Mouse (Mus musculus): ENCODE results near the gene Prpsap1. TPM values are rescaled to one million over a fixed set of nuclear protein-coding genes. Genes with fewer than 3 reads are reported as not detected.

Prpsap1 gene
- total and polyA plus RNA-seq, 3 experiments: 79.8 to 114 (median 114) TPM

- peak overlapping the region; percentile 70 for H3K9ac ChIP-seq (ENCODE audit: insufficient read depth, low read depth)
- peak; percentile 90 for DNase-seq (ENCODE audit: extremely low read depth)
- H3K4me1 ChIP-seq (ENCODE audit: control insufficient read depth in 1 of 2, insufficient read depth in 2 of 2): peaks cover 0 to 34% of the 10 kb centered on the region in 2 experiments; a peak in 2 of 4 replicates
- in situ Hi-C loops (cut with MboI; ENCODE audit: low pct_ligation_motif_present, low pct_unique_long_range_greater_than_20kb, low sequenced_read_pairs): no loop called here
- H3K79me2 ChIP-seq (replicated peaks; ENCODE audit: control insufficient read depth, extremely low read depth, insufficient read depth, poor library complexity, severe bottlenecking): peaks cover 19% of the 10 kb centered on the region
- H3K27ac ChIP-seq (ENCODE audit: insufficient read depth, low read depth): peak overlapping the region; percentile 61
- H3K9me3 ChIP-seq (replicated peaks; ENCODE audit: low read length): peaks cover 8% of the 10 kb centered on the region
- H3K4me2 ChIP-seq (ENCODE audit: insufficient read depth, low read depth, poor library complexity, severe bottlenecking): peak overlapping the region; percentile 80
- H3K27me3 ChIP-seq (replicated peaks): no peaks in the 10 kb centered on the region
- H3K36me3 ChIP-seq (replicated peaks in 1 of 2; ENCODE audit: control insufficient read depth in 1 of 2, insufficient read depth in 1 of 2, low read length in 1 of 2): peaks cover 20 to 27% of the 10 kb centered on the region in 2 experiments
- H3K4me3 ChIP-seq (replicated peaks in 1 of 3; ENCODE audit: low read depth in 2 of 3, low read length in 2 of 3, poor library complexity in 1 of 3): peak overlapping the region; percentile 78 to 91 (median 82)
- TF ChIP-seq RCOR1 (conservative IDR thresholded peaks at IDR 0.05; ENCODE audit: low read depth, low read length) (peak; percentile 99; the same call in 1 of the 2 replicates), MAX (IDR thresholded peaks at IDR 0.05; ENCODE audit: low read length) (peak; percentile 63; the same call in 1 of the 2 replicates), ZC3H11A (IDR thresholded peaks at IDR 0.05; ENCODE audit: low read depth, low read length) (no peak), KAT2A (IDR thresholded peaks at IDR 0.05; ENCODE audit: insufficient replicate concordance, low read length) (peak; percentile 89; the same call in 1 of the 2 replicates), ELF1 (IDR thresholded peaks at IDR 0.05; ENCODE audit: low read depth, low read length) (peak; percentile 46; the same call in 1 of the 2 replicates), IRF4 (IDR thresholded peaks at IDR 0.05; ENCODE audit: low read depth, low read length) (peak; percentile 26), ZNF384 (IDR thresholded peaks at IDR 0.05; ENCODE audit: low read depth, low read length) (peak; percentile 18; the same call in 1 of the 2 replicates), NELFE (IDR thresholded peaks at IDR 0.05; ENCODE audit: low read depth, low read length) (peak; percentile 92), SIN3A (IDR thresholded peaks at IDR 0.05; ENCODE audit: low read length) (peak; percentile 44; the same call in 1 of the 2 replicates), MYC (IDR thresholded peaks at IDR 0.05; ENCODE audit: low read depth, low read length) (peak; percentile 80; the same call in 1 of the 2 replicates), BHLHE40 (IDR thresholded peaks at IDR 0.05; ENCODE audit: low read depth, low read length) (peak; percentile 56), ETS1 (conservative IDR thresholded peaks at IDR 0.05; ENCODE audit: low read depth, low read length) (peak; percentile 15; the same call in 1 of the 2 replicates), POLR2AphosphoS2 (IDR thresholded peaks at IDR 0.05; ENCODE audit: low read depth, low read length) (peak; percentile 73; the same call in 1 of the 2 replicates), USF2 (conservative IDR thresholded peaks at IDR 0.05; ENCODE audit: low read depth, low read length) (no peak), MAZ (IDR thresholded peaks at IDR 0.05; ENCODE audit: low read depth, low read length) (peak; percentile 23), TCF12 (IDR thresholded peaks at IDR 0.05; ENCODE audit: low read depth, low read length) (peak; percentile 73), GABPA (IDR thresholded peaks at IDR 0.05; ENCODE audit: insufficient replicate concordance, low read depth, low read length) (peak; percentile 62; the same call in 1 of the 2 replicates), TBP (conservative IDR thresholded peaks at IDR 0.05; ENCODE audit: low read depth, low read length) (peak; percentile 90), POLR2A (IDR thresholded peaks at IDR 0.05; ENCODE audit: low read depth, low read length) (peak; percentile 91), NRF1 (IDR thresholded peaks at IDR 0.05; ENCODE audit: low read depth, low read length) (peak; percentile 87), MAFK (IDR thresholded peaks at IDR 0.05; ENCODE audit: insufficient replicate concordance, low read length) (no peak), MEF2A (IDR thresholded peaks at IDR 0.05; ENCODE audit: borderline replicate concordance, low read depth, low read length) (0 out of 2 replicates have a peak, but pooled peaks have one; percentile 4), CHD2 (IDR thresholded peaks at IDR 0.05; ENCODE audit: low read length) (0 out of 2 replicates have a peak, but pooled peaks have one; percentile 31), ZKSCAN1 (IDR thresholded peaks at IDR 0.05; ENCODE audit: borderline replicate concordance, low read depth, low read length) (no peak), CHD1 (IDR thresholded peaks at IDR 0.05; ENCODE audit: low read depth, low read length) (no peak), USF1 (IDR thresholded peaks at IDR 0.05; ENCODE audit: low read depth, low read length) (no peak), MXI1 (IDR thresholded peaks at IDR 0.05; ENCODE audit: low read depth, low read length) (peak; percentile 9; the same call in 1 of the 2 replicates), HCFC1 (IDR thresholded peaks at IDR 0.05; ENCODE audit: low read depth, low read length) (peak; percentile 94), ZMIZ1 (IDR thresholded peaks at IDR 0.05; ENCODE audit: low read depth, low read length) (peak; percentile 84)
- dilution Hi-C loops (cut with MboI; ENCODE audit: extremely low pct_ligation_motif_present, extremely low pct_unique_long_range_greater_than_20kb, low sequenced_read_pairs): no loop called here
Observed at GRCm38 (mm10) chr11:116490232-116491107, 3.5 kb downstream of the Prpsap1 start.

All from CH12.LX (cell line).